Mouse (Mus musculus) 416B (cell line): ENCODE measurements around the gene Fbxo21.

Experiments used
- DNase-seq: peaks from one replicate; pipeline ENCODE4 v3.0.0; 2011; ENCODE audit warnings: low read depth

Fbxo21 gene

GRCm38 (mm10) chr5:117976657-117977500 is at the start of gene Fbxo21:
Gene Fbxo21 (plus strand): TSS chr5:117976730.
- peak; percentile 91 for DNase-seq

- peak; percentile 10 for DNase-seq
Observed at GRCm38 (mm10) chr5:117928553-117928952, 48.0 kb upstream of the Fbxo21 start.

GRCm38 (mm10) chr5:117932222-117932621 is 44.3 kb upstream of the Fbxo21 start:
- DNase-seq = no peak

GRCm38 (mm10) chr5:117932862-117933261 is 43.7 kb upstream of the Fbxo21 start:
- DNase-seq = peak; percentile 78

- DNase-seq = no peak
Observed at GRCm38 (mm10) chr5:117936346-117936745, 40.2 kb upstream of the Fbxo21 start.

- no peak for DNase-seq
Observed at GRCm38 (mm10) chr5:117937186-117937585, 39.3 kb upstream of the Fbxo21 start.

- DNase-seq = peak; percentile 82
Observed at GRCm38 (mm10) chr5:117938182-117938581, 38.3 kb upstream of the Fbxo21 start.

GRCm38 (mm10) chr5:117939402-117939801 is 37.1 kb upstream of the Fbxo21 start:
- DNase-seq = no peak

- peak; percentile 25 for DNase-seq
Observed at GRCm38 (mm10) chr5:117941552-117941951, 35.0 kb upstream of the Fbxo21 start.

GRCm38 (mm10) chr5:117946605-117947004 is 29.9 kb upstream of the Fbxo21 start:
- DNase-seq = peak; percentile 51

GRCm38 (mm10) chr5:117949393-117949792 is 27.1 kb upstream of the Fbxo21 start:
- no peak for DNase-seq

- peak; percentile 66 for DNase-seq
Observed at GRCm38 (mm10) chr5:117953893-117954292, 22.6 kb upstream of the Fbxo21 start.

- DNase-seq = no peak
Observed at GRCm38 (mm10) chr5:117954429-117954828, 22.1 kb upstream of the Fbxo21 start.

- DNase-seq = peak; percentile 77
Observed at GRCm38 (mm10) chr5:117955675-117956420, 20.7 kb upstream of the Fbxo21 start.

- DNase-seq = no peak
Observed at GRCm38 (mm10) chr5:117964750-117965149, 11.8 kb upstream of the Fbxo21 start.

GRCm38 (mm10) chr5:117966956-117967355 is 9.6 kb upstream of the Fbxo21 start:
- DNase-seq = no peak

GRCm38 (mm10) chr5:117967659-117968069 is 8.9 kb upstream of the Fbxo21 start:
- peak; percentile 41 for DNase-seq

- DNase-seq = no peak
Observed at GRCm38 (mm10) chr5:117969681-117970427, 6.7 kb upstream of the Fbxo21 start.

GRCm38 (mm10) chr5:117976263-117976656 is 270 bp upstream of the Fbxo21 start:
- DNase-seq = no peak

GRCm38 (mm10) chr5:117977501-117978158 is 1.1 kb downstream of the Fbxo21 start:
- DNase-seq = no peak

GRCm38 (mm10) chr5:117978159-117978697 is 1.7 kb downstream of the Fbxo21 start:
- DNase-seq = no peak

GRCm38 (mm10) chr5:117979082-117979481 is 2.6 kb downstream of the Fbxo21 start:
- no peak for DNase-seq
